In the genomic region with DNA sequence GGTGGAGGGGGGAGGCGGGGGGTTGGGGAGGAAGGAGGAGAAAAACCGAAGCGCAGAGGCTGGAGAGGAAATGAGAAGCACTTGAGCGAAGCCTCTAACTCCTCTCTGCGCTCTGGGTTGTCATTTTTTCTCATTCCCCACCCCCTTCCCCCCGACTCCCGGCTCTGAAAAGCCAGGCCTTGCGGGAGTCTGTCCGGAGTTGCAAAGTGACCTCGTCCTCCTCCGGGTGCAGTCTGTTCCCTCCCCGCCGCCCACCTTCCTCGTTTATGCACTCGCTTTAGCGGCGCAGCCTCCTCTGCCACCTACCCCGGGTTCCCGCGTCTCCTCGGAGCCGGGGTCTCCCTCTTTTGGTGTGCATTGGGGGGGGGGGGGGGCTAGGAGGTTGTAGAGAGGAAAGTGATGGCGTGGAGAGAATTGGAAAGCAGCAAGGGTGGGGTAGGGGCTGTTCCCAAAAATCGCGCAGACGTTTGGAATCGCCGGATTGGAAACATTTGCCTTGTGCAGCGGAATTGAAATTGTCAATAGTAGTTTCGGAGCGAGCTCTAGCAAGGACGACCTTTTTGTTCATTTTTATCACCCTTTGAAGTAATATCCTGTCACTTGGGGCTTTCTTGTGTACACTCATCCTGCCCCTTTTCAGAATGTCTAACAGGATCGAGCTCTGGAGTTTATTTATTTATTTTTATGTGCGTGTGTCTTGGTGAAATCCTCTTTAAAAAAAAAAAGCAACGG, we compare ENCODE assay signal across 8 mouse cellular contexts. TPM values are rescaled to one million over a fixed set of nuclear protein-coding genes. Genes with fewer than 3 reads are reported as not detected.
DNase-seq lines count a peak whose midpoint lies in the region; ATAC-seq and TF ChIP-seq lines count a peak whose summit lies in the region.

No protein-coding gene starts in this region.

- no peaks in the 10 kb centered on the region for H3K9me3 ChIP-seq in heart, embryonic 15.5 days (replicated peaks)
- H3K9me3 ChIP-seq in limb, embryonic 14.5 days (ENCODE audit: control insufficient read depth, low read length): no peaks in the 10 kb centered on the region

- no peaks in the 10 kb centered on the region for H3K36me3 ChIP-seq in heart, embryonic 15.5 days
- H3K36me3 ChIP-seq in limb, embryonic 14.5 days (ENCODE audit: control insufficient read depth, insufficient read depth, low read length): no peaks in the 10 kb centered on the region

- peaks cover 27% of the 10 kb centered on the region for H3K4me1 ChIP-seq in heart, embryonic 15.5 days (replicated peaks)
- H3K4me1 ChIP-seq in limb, embryonic 14.5 days (ENCODE audit: control insufficient read depth, insufficient read depth, low read length): peaks cover 12% of the 10 kb centered on the region

- H3K4me3 ChIP-seq in heart, embryonic 15.5 days: peak overlapping the region; percentile 76
- H3K4me3 ChIP-seq in limb, embryonic 14.5 days (replicated peaks; ENCODE audit: low read length): peak overlapping the region; percentile 59

- peak; percentile 22; the same call in 1 of the 2 replicates for ATAC-seq in heart, embryonic 15.5 days (replicated peaks; ENCODE audit: insufficient number of reproducible peaks, insufficient read depth, low FRiP score, low read depth)
- peak; percentile 46; the same call in 1 of the 2 replicates for ATAC-seq in limb, embryonic 14.5 days (ENCODE audit: low FRiP score, low read depth)

- no peak overlapping the region for H3K27ac ChIP-seq in heart, embryonic 15.5 days
- no peak overlapping the region for H3K27ac ChIP-seq in limb, embryonic 14.5 days (replicated peaks; ENCODE audit: low read depth, low read length)

- H3K4me2 ChIP-seq in heart, embryonic 15.5 days: peak overlapping the region; percentile 95
- peak overlapping the region; percentile 81 for H3K4me2 ChIP-seq in limb, embryonic 14.5 days (replicated peaks; ENCODE audit: low read depth, low read length, severe bottlenecking)

- H3K9ac ChIP-seq in heart, embryonic 15.5 days: peak overlapping the region; percentile 61
- peak overlapping the region; percentile 53 for H3K9ac ChIP-seq in limb, embryonic 14.5 days (ENCODE audit: low read depth, low read length, severe bottlenecking)

- intact Hi-C loops in heart, postnatal 25 days (cut with DNase I): no loop called here

- 0% methylated on average over 35 of the region's 35 CpGs for WGBS in heart, embryonic 15.5 days
- WGBS in limb, embryonic 14.5 days: under 1% methylated on average over 34 of the region's 35 CpGs

- TF ChIP-seq POLR2A in limb, embryonic 14.5 days (IDR thresholded peaks at IDR 0.05; ENCODE audit: borderline replicate concordance, extremely low read depth, insufficient read depth, insufficient read length): no peak

- H3K27me3 ChIP-seq in heart, embryonic 15.5 days: peaks cover 68% of the 10 kb centered on the region
- peaks cover 69% of the 10 kb centered on the region for H3K27me3 ChIP-seq in limb, embryonic 14.5 days (ENCODE audit: control insufficient read depth, insufficient read depth, low read length)

- peak; percentile 75 for DNase-seq in heart, adult 11 months
- no peak for DNase-seq in heart, postnatal 25 days (ENCODE audit: low spot score)
- DNase-seq in CD4-positive, CD25-positive, alpha-beta regulatory T cell, adult 2 months (ENCODE audit: low read depth, low spot score): peak; percentile 44
- peak; percentile 16 for DNase-seq in brain, adult 2 months (ENCODE audit: low read depth, low spot score)
- peak; percentile 28 for DNase-seq in limb, embryonic 14.5 days (ENCODE audit: low spot score)
- peak; percentile 44 for DNase-seq in naive thymus-derived CD4-positive, alpha-beta T cell, adult 2 months (ENCODE audit: low read depth)
- DNase-seq in spleen, adult 12 weeks (ENCODE audit: low spot score): no peak

RNA-seq across cellular contexts. Expression of a gene that starts 2.6 kb away (rescaled TPM):
- total RNA-seq in heart, postnatal 25 days (2021): under 1 TPM; 0.53 to 0.55 TPM
- 1.2 and 1.3 TPM in 2 replicates for polyA plus RNA-seq in heart, embryonic 15.5 days (2015; fragmentation: Nextera tagmentation; extraction: Ambion mirVana)
- polyA plus RNA-seq in limb, embryonic 14.5 days (2012; rRNA removed): 2.2 and 2.5 TPM in 2 replicates
- polyA plus RNA-seq in limb, embryonic 14.5 days (2014; fragmentation: Nextera tagmentation; extraction: Ambion mirVana): 2.5 and 3.0 TPM in 2 replicates

Comparison
In these comparisons a context has a peak if more than half of its experiments do, and no peak if none do; other contexts are left out.
1. DNase-seq: peak in heart, adult 11 months (single experiment), CD4-positive, CD25-positive, alpha-beta regulatory T cell, adult 2 months (single experiment), brain, adult 2 months (single experiment), limb, embryonic 14.5 days (single experiment) and naive thymus-derived CD4-positive, alpha-beta T cell, adult 2 months (single experiment); none in heart, postnatal 25 days (single experiment) and spleen, adult 12 weeks (single experiment).